Mouse (Mus musculus) right cerebral cortex, postnatal 10 days (tissue): ENCODE measurements around the gene Pnmt.

Experiments
- DNase-seq, 2 experiments: peaks; one replicate each; pipeline ENCODE4 v3.0.0; 2021; ENCODE audit warnings: low spot score in 2 of 2

Pnmt gene

GRCm38 (mm10) chr11:98417074-98417473 lies 30.8 kb downstream of the Pnmt start:
- no peak for DNase-seq

- no peak for DNase-seq
These were observed 32.0 kb downstream of the Pnmt start for GRCm38 (mm10) chr11:98418273-98418672.

GRCm38 (mm10) chr11:98418939-98419547 lies 32.8 kb downstream of the Pnmt start:
- DNase-seq, result no peak

- DNase-seq, result no peak
These were observed 40.3 kb downstream of the Pnmt start for GRCm38 (mm10) chr11:98426592-98426991.

- DNase-seq, result no peak
These were observed 42.2 kb downstream of the Pnmt start for GRCm38 (mm10) chr11:98428436-98428835.

GRCm38 (mm10) chr11:98431743-98432502 lies 45.7 kb downstream of the Pnmt start:
- peak in 1 of 2 experiments; percentile 15 for DNase-seq

- DNase-seq, result no peak
These were observed 49.5 kb downstream of the Pnmt start for GRCm38 (mm10) chr11:98435723-98436122.

- DNase-seq, result no peak
These were observed 51.2 kb downstream of the Pnmt start for GRCm38 (mm10) chr11:98437441-98437840.
